Mouse (Mus musculus): ENCODE data around the gene G0s2. TPM values are rescaled to one million over a fixed set of nuclear protein-coding genes. Genes with fewer than 3 reads are reported as not detected.

The G0s2 gene
- total and polyA plus RNA-seq, 3 experiments: not detected

- Histone ChIP-seq H3K9ac (ENCODE audit: insufficient read depth, low read depth) (no peak overlapping the region), H3K36me3 (replicated peaks in 1 of 2; ENCODE audit: control insufficient read depth in 1 of 2, insufficient read depth in 1 of 2, low read length in 1 of 2) (no peaks in the 10 kb centered on the region), H3K4me3 (replicated peaks in 1 of 3; ENCODE audit: low read depth in 2 of 3, low read length in 2 of 3, poor library complexity in 1 of 3) (no peak overlapping the region), H3K9me3 (replicated peaks; ENCODE audit: low read length) (no peaks in the 10 kb centered on the region), H3K27ac (ENCODE audit: insufficient read depth, low read depth) (no peak overlapping the region), H3K4me2 (ENCODE audit: insufficient read depth, low read depth, poor library complexity, severe bottlenecking) (no peak overlapping the region), H3K79me2 (replicated peaks; ENCODE audit: control insufficient read depth, extremely low read depth, insufficient read depth, poor library complexity, severe bottlenecking) (no peaks in the 10 kb centered on the region), H3K27me3 (replicated peaks) (no peaks in the 10 kb centered on the region), H3K4me1 (ENCODE audit: control insufficient read depth in 1 of 2, insufficient read depth in 2 of 2) (peaks cover 0 to 4% of the 10 kb centered on the region in 2 experiments; a peak in 1 of 4 replicates)
- TF ChIP-seq MAX (IDR thresholded peaks at IDR 0.05; ENCODE audit: low read length): no peak
- no peak for TF ChIP-seq USF1 (IDR thresholded peaks at IDR 0.05; ENCODE audit: low read depth, low read length)
- TF ChIP-seq CTCF (conservative IDR thresholded peaks at IDR 0.05 in 1 of 2, IDR thresholded peaks at IDR 0.05 in 1 of 2; ENCODE audit: low read depth in 2 of 2, low read length in 2 of 2): no peak
- no peak for TF ChIP-seq POLR2A (IDR thresholded peaks at IDR 0.05; ENCODE audit: low read depth, low read length)
- TF ChIP-seq JUND (conservative IDR thresholded peaks at IDR 0.05; ENCODE audit: low read depth, low read length): no peak
- TF ChIP-seq ETS1 (conservative IDR thresholded peaks at IDR 0.05; ENCODE audit: low read depth, low read length): no peak
- dilution Hi-C loops (cut with MboI; ENCODE audit: extremely low pct_ligation_motif_present, extremely low pct_unique_long_range_greater_than_20kb, low sequenced_read_pairs): no loop called here
- in situ Hi-C loops (cut with MboI; ENCODE audit: low pct_ligation_motif_present, low pct_unique_long_range_greater_than_20kb, low sequenced_read_pairs): no loop called here
- no peak for DNase-seq (ENCODE audit: extremely low read depth)
Measured at GRCm38 (mm10) chr1:193310519-193311085, 37.6 kb upstream of the G0s2 start.

DNA sequence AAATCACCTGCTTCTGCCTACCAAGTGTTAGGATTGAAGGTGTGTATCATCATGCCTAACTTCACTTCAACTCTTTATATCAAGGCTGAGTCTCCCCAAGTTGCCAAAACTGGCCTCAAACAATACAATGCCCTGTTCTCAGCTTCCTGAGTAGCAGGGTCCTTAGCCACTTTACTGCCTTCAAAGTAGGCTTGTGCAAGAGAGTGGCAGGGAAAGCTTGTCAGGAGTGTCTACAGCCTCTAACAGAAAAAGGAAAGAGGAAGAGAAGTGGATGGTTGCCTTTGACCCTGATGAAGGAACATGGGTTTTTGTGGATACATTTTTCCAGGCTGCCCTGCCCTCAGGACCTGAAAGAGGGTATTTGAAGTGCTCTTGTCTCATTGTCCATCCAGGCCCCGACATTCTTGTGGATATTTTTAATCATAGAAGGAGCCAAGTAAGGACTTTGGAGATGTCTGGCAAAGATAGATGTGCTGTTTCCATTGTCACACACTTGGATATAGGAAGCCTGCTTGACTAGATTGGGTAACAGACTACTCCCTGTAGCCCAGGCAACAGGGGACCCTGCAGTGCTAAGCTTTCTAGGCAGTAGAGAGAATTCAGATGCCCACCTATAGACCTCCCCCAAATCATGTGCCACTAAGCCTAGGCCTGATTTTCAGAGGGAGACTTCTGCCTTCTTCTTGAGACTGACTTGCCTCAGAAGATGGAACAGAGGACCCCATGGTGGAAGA, 36.9 kb upstream of the G0s2 start:
- Histone ChIP-seq H3K4me1 (ENCODE audit: control insufficient read depth in 1 of 2, insufficient read depth in 2 of 2) (peaks cover 0 to 4% of the 10 kb centered on the region in 2 experiments; a peak in 1 of 4 replicates), H3K4me3 (replicated peaks in 1 of 3; ENCODE audit: low read depth in 2 of 3, low read length in 2 of 3, poor library complexity in 1 of 3) (no peak overlapping the region), H3K9me3 (replicated peaks; ENCODE audit: low read length) (no peaks in the 10 kb centered on the region), H3K27ac (ENCODE audit: insufficient read depth, low read depth) (no peak overlapping the region), H3K79me2 (replicated peaks; ENCODE audit: control insufficient read depth, extremely low read depth, insufficient read depth, poor library complexity, severe bottlenecking) (no peaks in the 10 kb centered on the region), H3K4me2 (ENCODE audit: insufficient read depth, low read depth, poor library complexity, severe bottlenecking) (no peak overlapping the region), H3K9ac (ENCODE audit: insufficient read depth, low read depth) (no peak overlapping the region), H3K36me3 (replicated peaks in 1 of 2; ENCODE audit: control insufficient read depth in 1 of 2, insufficient read depth in 1 of 2, low read length in 1 of 2) (no peaks in the 10 kb centered on the region), H3K27me3 (replicated peaks) (no peaks in the 10 kb centered on the region)
- no peak for DNase-seq (ENCODE audit: extremely low read depth)
- dilution Hi-C loops (cut with MboI; ENCODE audit: extremely low pct_ligation_motif_present, extremely low pct_unique_long_range_greater_than_20kb, low sequenced_read_pairs): no loop called here
- TF ChIP-seq CHD2 (IDR thresholded peaks at IDR 0.05; ENCODE audit: low read length) (no peak), ZNF384 (IDR thresholded peaks at IDR 0.05; ENCODE audit: low read depth, low read length) (no peak), MXI1 (IDR thresholded peaks at IDR 0.05; ENCODE audit: low read depth, low read length) (no peak), SMC3 (IDR thresholded peaks at IDR 0.05; ENCODE audit: low read depth, low read length) (no peak), USF1 (IDR thresholded peaks at IDR 0.05; ENCODE audit: low read depth, low read length) (no peak), GABPA (IDR thresholded peaks at IDR 0.05; ENCODE audit: insufficient replicate concordance, low read depth, low read length) (no peak), JUN (IDR thresholded peaks at IDR 0.05; ENCODE audit: insufficient read depth, low read depth, low read length) (no peak), RAD21 (IDR thresholded peaks at IDR 0.05; ENCODE audit: low read depth, low read length) (no peak), MAZ (IDR thresholded peaks at IDR 0.05; ENCODE audit: low read depth, low read length) (no peak), KAT2A (IDR thresholded peaks at IDR 0.05; ENCODE audit: insufficient replicate concordance, low read length) (no peak)
- in situ Hi-C loops (cut with MboI; ENCODE audit: low pct_ligation_motif_present, low pct_unique_long_range_greater_than_20kb, low sequenced_read_pairs): no loop called here
